Mouse (Mus musculus) C2C12 (cell line): ENCODE measurements around the gene Cdk14.

ENCODE experiments used
- CEBPB ChIP-seq: IDR thresholded peaks from one replicate; pipeline ENCODE4 v1.6.1; 2011; ENCODE audit warnings: low read depth, mild to moderate bottlenecking, control low read depth, moderate library complexity
- CTCF ChIP-seq: IDR thresholded peaks from one replicate; pipeline ENCODE4 v1.5.1; 2011; ENCODE audit not compliant: control insufficient read depth, insufficient read depth, insufficient read length
- FOSL1 ChIP-seq: IDR thresholded peaks from one replicate; pipeline ENCODE4 v1.8.0; 2011; ENCODE audit warnings: mild to moderate bottlenecking, low read length; ENCODE audit not compliant: poor library complexity, insufficient read depth, severe bottlenecking
- MAX ChIP-seq: IDR thresholded peaks from one replicate; pipeline ENCODE4 v1.6.1; 2011; ENCODE audit warnings: mild to moderate bottlenecking, control low read depth
- MYOD1 ChIP-seq: IDR thresholded peaks from one replicate; pipeline ENCODE4 v1.6.1; 2011; ENCODE audit warnings: low read depth; ENCODE audit not compliant: control insufficient read depth, insufficient read length
- USF1 ChIP-seq: IDR thresholded peaks from one replicate; pipeline ENCODE4 v1.6.1; 2011; ENCODE audit warnings: low read depth, mild to moderate bottlenecking, control low read depth, moderate library complexity

GRCm38 (mm10) chr5:5071526-5071925, 348.6 kb downstream of the Cdk14 start:
- TF ChIP-seq CTCF (no peak), FOSL1 (no peak), MAX (no peak), USF1 (no peak), CEBPB (no peak), MYOD1 (no peak)
